In the genomic region with DNA sequence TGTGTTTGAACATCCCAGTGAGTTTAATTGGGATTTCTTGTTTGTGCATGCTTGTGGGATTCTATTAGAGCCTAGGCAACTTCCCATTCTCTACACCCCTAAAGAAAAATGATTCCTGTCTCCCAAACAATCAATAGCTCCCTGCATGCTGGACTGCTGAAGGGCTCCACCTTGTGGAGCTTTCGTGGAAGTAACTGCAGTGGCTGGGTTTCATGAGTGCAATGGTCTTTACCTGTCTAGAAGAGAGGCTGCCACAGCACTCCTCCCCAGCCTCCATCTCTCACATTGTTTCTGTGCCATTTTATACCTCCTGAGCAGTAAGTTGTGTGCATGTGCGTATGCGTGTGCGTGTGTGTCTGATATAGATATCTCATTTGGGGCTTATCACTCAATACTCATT, we compare ENCODE assay signal across 8 mouse cellular contexts. TPM values are rescaled to one million over a fixed set of nuclear protein-coding genes. Genes with fewer than 3 reads are reported as not detected.
DNase-seq lines count a peak whose midpoint lies in the region; ATAC-seq lines count a peak whose summit lies in the region.

No protein-coding gene starts in this region.

- H3K27me3 ChIP-seq in hindbrain, embryonic 16.5 days (replicated peaks; ENCODE audit: control insufficient read depth, insufficient read depth, low read length), result no peaks in the 10 kb centered on the region
- peaks cover 3% of the 10 kb centered on the region; the same call in 1 of the 2 replicates for H3K27me3 ChIP-seq in liver, embryonic 13.5 days

- no peaks in the 10 kb centered on the region for H3K36me3 ChIP-seq in hindbrain, embryonic 16.5 days (ENCODE audit: control insufficient read depth, insufficient read depth, low read length)
- no peaks in the 10 kb centered on the region for H3K36me3 ChIP-seq in liver, embryonic 13.5 days

- no peaks in the 10 kb centered on the region for H3K9me3 ChIP-seq in hindbrain, embryonic 16.5 days (ENCODE audit: control insufficient read depth, low read length)
- H3K9me3 ChIP-seq in liver, embryonic 13.5 days (replicated peaks), result no peaks in the 10 kb centered on the region

- H3K4me3 ChIP-seq in hindbrain, embryonic 16.5 days (ENCODE audit: low read length), result no peak overlapping the region
- H3K4me3 ChIP-seq in liver, embryonic 13.5 days (replicated peaks), result no peak overlapping the region

- DNase-seq in CD4-positive, CD25-positive, alpha-beta regulatory T cell, adult 2 months (ENCODE audit: low read depth, low spot score), result peak; percentile 68
- DNase-seq in 3T3-L1 (ENCODE audit: low read depth, low spot score), result peak; percentile 74
- peak; percentile 70 for DNase-seq in adrenal gland, postnatal 14 days
- DNase-seq in embryo, embryonic 11.5 days (ENCODE audit: low read depth, low spot score), result peak; percentile 43
- DNase-seq in liver, embryonic 13.5 days, result no peak
- peak; percentile 69 for DNase-seq in retina, postnatal 1 day

- H3K4me1 ChIP-seq in hindbrain, embryonic 16.5 days (ENCODE audit: control insufficient read depth, insufficient read depth, low read depth, low read length), result no peaks in the 10 kb centered on the region
- H3K4me1 ChIP-seq in liver, embryonic 13.5 days (replicated peaks), result no peaks in the 10 kb centered on the region

- H3K27ac ChIP-seq in hindbrain, embryonic 16.5 days (ENCODE audit: low read depth, low read length), result no peak overlapping the region
- H3K27ac ChIP-seq in liver, embryonic 13.5 days, result no peak overlapping the region

- ATAC-seq in CD4-positive, CD25-positive, alpha-beta regulatory T cell, adult 4 months, result no peak
- ATAC-seq in hindbrain, embryonic 16.5 days, result peak; percentile 81
- ATAC-seq in liver, embryonic 13.5 days (ENCODE audit: low read depth), result peak; percentile 43; the same call in 1 of the 2 replicates

- 37% methylated on average over 4 of the region's 4 CpGs for WGBS in hindbrain, embryonic 16.5 days
- 15% methylated on average over 4 of the region's 4 CpGs for WGBS in liver, embryonic 13.5 days (ENCODE audit: insufficient replicate concordance)

- no peak overlapping the region for H3K4me2 ChIP-seq in hindbrain, embryonic 16.5 days (ENCODE audit: low read length)
- no peak overlapping the region for H3K4me2 ChIP-seq in liver, embryonic 13.5 days

- H3K9ac ChIP-seq in hindbrain, embryonic 16.5 days (ENCODE audit: low read depth, low read length), result no peak overlapping the region
- H3K9ac ChIP-seq in liver, embryonic 13.5 days, result no peak overlapping the region

RNA-seq across cellular contexts. Expression of a gene that starts 6.0 kb away (rescaled TPM):
- polyA plus RNA-seq in CD4-positive, CD25-positive, alpha-beta regulatory T cell, adult 4 months (2017; shearing (Covaris generic)), result not detected
- not detected in 2 replicates for total RNA-seq in adrenal gland, postnatal 14 days (2021)
- not detected in 2 replicates for polyA plus RNA-seq in hindbrain, embryonic 16.5 days (2015; fragmentation: Nextera tagmentation; extraction: Ambion mirVana)
- not detected in 2 replicates for polyA plus RNA-seq in liver, embryonic 13.5 days (2015; fragmentation: Nextera tagmentation; extraction: Ambion mirVana)

RNA-seq across cellular contexts. Expression of a gene that starts 18.5 kb away (rescaled TPM):
- polyA plus RNA-seq in CD4-positive, CD25-positive, alpha-beta regulatory T cell, adult 4 months (2017; shearing (Covaris generic)), result not detected
- 5.2 and 6.1 TPM in 2 replicates for total RNA-seq in adrenal gland, postnatal 14 days (2021)
- 132 and 139 TPM in 2 replicates for polyA plus RNA-seq in hindbrain, embryonic 16.5 days (2015; fragmentation: Nextera tagmentation; extraction: Ambion mirVana)
- polyA plus RNA-seq in liver, embryonic 13.5 days (2015; fragmentation: Nextera tagmentation; extraction: Ambion mirVana), result 93.3 and 96.2 TPM in 2 replicates

RNA-seq across cellular contexts. Expression of a gene that starts 48.5 kb away (rescaled TPM):
- polyA plus RNA-seq in CD4-positive, CD25-positive, alpha-beta regulatory T cell, adult 4 months (2017; shearing (Covaris generic)), result 100 to 1,000 TPM; 168 to 211 TPM
- total RNA-seq in adrenal gland, postnatal 14 days (2021), result 115 and 124 TPM in 2 replicates
- polyA plus RNA-seq in hindbrain, embryonic 16.5 days (2015; fragmentation: Nextera tagmentation; extraction: Ambion mirVana), result 40.7 and 46.7 TPM in 2 replicates
- 29.0 and 40.3 TPM in 2 replicates for polyA plus RNA-seq in liver, embryonic 13.5 days (2015; fragmentation: Nextera tagmentation; extraction: Ambion mirVana)

Comparison
In these comparisons a context has a peak if more than half of its experiments do, and no peak if none do; other contexts are left out.
1. RNA of a gene that starts 18.5 kb away (polyA plus RNA-seq): 132 to 139 TPM in hindbrain, embryonic 16.5 days and 93.3 to 96.2 TPM in liver, embryonic 13.5 days; not detected in CD4-positive, CD25-positive, alpha-beta regulatory T cell, adult 4 months; every median in the first group is over 10 times any median in the second.